Mouse (Mus musculus): ENCODE data around the gene Bnipl. TPM values are rescaled to one million over a fixed set of nuclear protein-coding genes. Genes with fewer than 3 reads are reported as not detected.
"Not testable (repeated sequence)": the region's sequence is repeated elsewhere in the genome, so short reads cannot be mapped to it uniquely, and the experiment has no call there.

Gene Bnipl
- polyA plus RNA-seq, 1 experiment = 0.61 TPM

GRCm38 (mm10) chr3:95227214-95227613 is 23.8 kb downstream of the Bnipl start:
- no peak overlapping the region; the same call in 1 of the 2 replicates for H3K27ac ChIP-seq (ENCODE audit: insufficient read depth, low read length)
- H3K4me3 ChIP-seq (ENCODE audit: insufficient read depth, low read length) = peak overlapping the region; percentile 77
- no peak for TF ChIP-seq POLR2A (IDR thresholded peaks at IDR 0.05; ENCODE audit: extremely low read depth, insufficient read depth, low read length)
- TF ChIP-seq CTCF (IDR thresholded peaks at IDR 0.05; ENCODE audit: extremely low read depth, insufficient read depth, low read length) = no peak
- H3K4me1 ChIP-seq (ENCODE audit: control insufficient read depth, insufficient read depth, low read length) = peaks cover 10% of the 10 kb centered on the region

- Histone ChIP-seq H3K4me1 (ENCODE audit: control insufficient read depth, insufficient read depth, low read length) (peaks cover 2% of the 10 kb centered on the region; the same call in 1 of the 2 replicates), H3K27ac (ENCODE audit: insufficient read depth, low read length) (no peak overlapping the region), H3K4me3 (ENCODE audit: insufficient read depth, low read length) (peak overlapping the region; percentile 5; the same call in 1 of the 2 replicates)
- TF ChIP-seq POLR2A (IDR thresholded peaks at IDR 0.05; ENCODE audit: extremely low read depth, insufficient read depth, low read length) (0 out of 2 replicates have a peak, but pooled peaks have one; percentile 12), CTCF (IDR thresholded peaks at IDR 0.05; ENCODE audit: extremely low read depth, insufficient read depth, low read length) (no peak)
Measured at GRCm38 (mm10) chr3:95224295-95224694, 26.7 kb downstream of the Bnipl start.

- no peak for TF ChIP-seq POLR2A (IDR thresholded peaks at IDR 0.05; ENCODE audit: extremely low read depth, insufficient read depth, low read length)
- Histone ChIP-seq H3K4me3 (ENCODE audit: insufficient read depth, low read length) (no peak overlapping the region), H3K4me1 (ENCODE audit: control insufficient read depth, insufficient read depth, low read length) (peaks cover 2% of the 10 kb centered on the region; the same call in 1 of the 2 replicates), H3K27ac (ENCODE audit: insufficient read depth, low read length) (no peak overlapping the region)
Measured at GRCm38 (mm10) chr3:95223041-95223440, 28.0 kb downstream of the Bnipl start.

GRCm38 (mm10) chr3:95218466-95219137 is 32.4 kb downstream of the Bnipl start:
- TF ChIP-seq POLR2A (IDR thresholded peaks at IDR 0.05; ENCODE audit: extremely low read depth, insufficient read depth, low read length) = no peak
- TF ChIP-seq CTCF (IDR thresholded peaks at IDR 0.05; ENCODE audit: extremely low read depth, insufficient read depth, low read length) = no peak
- Histone ChIP-seq H3K4me3 (ENCODE audit: insufficient read depth, low read length) (no peak overlapping the region), H3K27ac (ENCODE audit: insufficient read depth, low read length) (no peak overlapping the region), H3K4me1 (ENCODE audit: control insufficient read depth, insufficient read depth, low read length) (no peaks in the 10 kb centered on the region)

- peak within 1 kb of the TSS; percentile 83 for H3K27ac ChIP-seq (ENCODE audit: insufficient read depth, low read length)
- TF ChIP-seq POLR2A (IDR thresholded peaks at IDR 0.05; ENCODE audit: extremely low read depth, insufficient read depth, low read length) (peak; percentile 83), CTCF (IDR thresholded peaks at IDR 0.05; ENCODE audit: extremely low read depth, insufficient read depth, low read length) (peak; percentile 50)
Measured at GRCm38 (mm10) chr3:95217255-95218134, 33.5 kb downstream of the Bnipl start, which contains the start of gene Gabpb2. Gene Gabpb2, minus strand, starts transcription at chr3:95217916.

GRCm38 (mm10) chr3:95216655-95217254 is 34.2 kb downstream of the Bnipl start:
- Histone ChIP-seq H3K4me3 (ENCODE audit: insufficient read depth, low read length) (peak overlapping the region; percentile 68), H3K4me1 (ENCODE audit: control insufficient read depth, insufficient read depth, low read length) (no peaks in the 10 kb centered on the region), H3K27ac (ENCODE audit: insufficient read depth, low read length) (peak overlapping the region; percentile 15; the same call in 1 of the 2 replicates)
- TF ChIP-seq CTCF (IDR thresholded peaks at IDR 0.05; ENCODE audit: extremely low read depth, insufficient read depth, low read length) (no peak), POLR2A (IDR thresholded peaks at IDR 0.05; ENCODE audit: extremely low read depth, insufficient read depth, low read length) (no peak)

More at GRCm38 (mm10) chr3:95217255-95218134, 33.5 kb downstream of the Bnipl start, which contains the start of gene Gabpb2:
- no peaks in the 10 kb centered on the region for H3K4me1 ChIP-seq (ENCODE audit: control insufficient read depth, insufficient read depth, low read length)
- H3K4me3 ChIP-seq (ENCODE audit: insufficient read depth, low read length) = peak within 1 kb of the TSS; percentile 68

- H3K4me1 ChIP-seq (ENCODE audit: control insufficient read depth, insufficient read depth, low read length) = no peaks in the 10 kb centered on the region
- no peak for TF ChIP-seq POLR2A (IDR thresholded peaks at IDR 0.05; ENCODE audit: extremely low read depth, insufficient read depth, low read length)
- no peak for TF ChIP-seq CTCF (IDR thresholded peaks at IDR 0.05; ENCODE audit: extremely low read depth, insufficient read depth, low read length)
- no peak overlapping the region for H3K4me3 ChIP-seq (ENCODE audit: insufficient read depth, low read length)
- H3K27ac ChIP-seq (ENCODE audit: insufficient read depth, low read length) = no peak overlapping the region
Measured at GRCm38 (mm10) chr3:95213609-95213975, 37.4 kb downstream of the Bnipl start.

- H3K27ac ChIP-seq (ENCODE audit: insufficient read depth, low read length); H3K4me3 ChIP-seq (ENCODE audit: insufficient read depth, low read length); H3K4me1 ChIP-seq (ENCODE audit: control insufficient read depth, insufficient read depth, low read length): not testable (repeated sequence)
Measured at GRCm38 (mm10) chr3:95212889-95213608, 37.9 kb downstream of the Bnipl start.

GRCm38 (mm10) chr3:95210585-95210984 is 40.4 kb downstream of the Bnipl start:
- no peak overlapping the region for H3K4me3 ChIP-seq (ENCODE audit: insufficient read depth, low read length)
- TF ChIP-seq POLR2A (IDR thresholded peaks at IDR 0.05; ENCODE audit: extremely low read depth, insufficient read depth, low read length) (no peak), CTCF (IDR thresholded peaks at IDR 0.05; ENCODE audit: extremely low read depth, insufficient read depth, low read length) (no peak)
- no peak overlapping the region for H3K27ac ChIP-seq (ENCODE audit: insufficient read depth, low read length)
- no peaks in the 10 kb centered on the region for H3K4me1 ChIP-seq (ENCODE audit: control insufficient read depth, insufficient read depth, low read length)
